Mouse (Mus musculus) small intestine, adult 2 months (tissue): ENCODE measurements around the gene Bst2.

Source experiments
- CTCF ChIP-seq: fragments of 200-500 bp; IDR thresholded peaks from 2 replicates; pipeline ENCODE4 v1.5.1; 2012; ENCODE audit warnings: low read depth, mild to moderate bottlenecking, control low read depth, inconsistent platforms, low read length, moderate library complexity, mixed read lengths; ENCODE audit not compliant: insufficient replicate concordance, insufficient read length; ENCODE audit errors: extremely low read depth
- POLR2A ChIP-seq: fragments of 200-500 bp; IDR thresholded peaks from 2 replicates; pipeline ENCODE4 v1.6.1; 2012; ENCODE audit warnings: low read depth, mild to moderate bottlenecking, control low read depth, inconsistent platforms, low read length, moderate library complexity

- no peak for TF ChIP-seq POLR2A
- TF ChIP-seq CTCF, result no peak
Measured at GRCm38 (mm10) chr8:71513018-71513754, 24.1 kb downstream of the Bst2 start.
